Mouse (Mus musculus) heart, adult 2 months (tissue): ENCODE measurements at regions not wholly inside any gene's neighbourhood (a gene's known extent, or its start where the extent isn't known, plus 50 kb on each side); places are given as distances from the start of the nearest gene placed in this dataset.

Source experiments
- CTCF ChIP-seq: fragments of 200-600 bp; IDR thresholded peaks from 2 replicates; pipeline ENCODE4 v1.8.1; 2022; ENCODE audit warnings: antibody characterized with exemption, mild to moderate bottlenecking, moderate library complexity
- POLR2A ChIP-seq: fragments of 200-500 bp; IDR thresholded peaks from 2 replicates; pipeline ENCODE4 v1.6.1; 2011; ENCODE audit warnings: mild to moderate bottlenecking, low read depth, low read length, control low read depth; ENCODE audit not compliant: insufficient read depth

DNA sequence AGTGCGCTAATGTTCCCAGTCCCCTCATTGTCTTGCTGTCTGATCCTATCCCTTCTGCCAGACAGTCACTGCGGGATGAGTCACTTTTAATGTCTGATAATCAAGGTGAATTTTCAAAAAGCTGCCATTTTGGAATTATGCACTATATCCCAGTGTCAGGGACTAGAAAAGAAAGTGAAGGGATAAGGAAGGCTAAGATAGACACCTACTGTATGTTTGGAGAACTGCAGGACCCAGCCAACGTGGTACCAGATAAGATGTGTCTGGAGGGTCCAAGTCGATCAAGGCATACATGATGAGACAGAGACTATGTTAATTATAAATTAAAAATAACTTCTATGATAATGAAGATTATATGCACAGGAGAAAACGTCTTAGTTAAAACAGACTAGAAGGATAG, 76.6 kb upstream of the Pmfbp1 start:
- TF ChIP-seq POLR2A (no peak), CTCF (peak; percentile 68)
